Mouse (Mus musculus): ENCODE measurements around the gene Pcif1. TPM values are rescaled to one million over a fixed set of nuclear protein-coding genes. Genes with fewer than 3 reads are reported as not detected.
"Not testable (repeated sequence)": the region's sequence is repeated elsewhere in the genome, so short reads cannot be mapped to it uniquely, and the experiment has no call there.

Pcif1 gene
- polyA plus RNA-seq, 1 experiment = 79.7 TPM

- Histone ChIP-seq H3K27me3 (ENCODE audit: control insufficient read depth, insufficient read depth, low read length) (peaks cover 18% of the 10 kb centered on the region), H3K4me3 (ENCODE audit: control insufficient read depth, insufficient read depth, low read length) (no peak overlapping the region; the same call in 1 of the 2 replicates), H3K4me1 (replicated peaks; ENCODE audit: control insufficient read depth, insufficient read depth, low read length) (peaks cover 17% of the 10 kb centered on the region), H3K36me3 (ENCODE audit: control insufficient read depth, insufficient read depth, low read length) (no peaks in the 10 kb centered on the region), H3K27ac (ENCODE audit: control insufficient read depth, insufficient read depth, low read length) (no peak overlapping the region)
- no peak for TF ChIP-seq CTCF (IDR thresholded peaks at IDR 0.05; ENCODE audit: borderline replicate concordance, control insufficient read depth, extremely low read depth, insufficient read depth, low read length, poor library complexity)
- no peak for TF ChIP-seq POLR2A (IDR thresholded peaks at IDR 0.05; ENCODE audit: control insufficient read depth, extremely low read depth, insufficient read depth, low read length, poor library complexity)
- WGBS = 9% methylated on average over 19 of the region's 19 CpGs
- no peak for DNase-seq
Measured at GRCm38 (mm10) chr2:164857842-164858553, 21.1 kb upstream of the Pcif1 start.

- TF ChIP-seq POLR2A (IDR thresholded peaks at IDR 0.05; ENCODE audit: control insufficient read depth, extremely low read depth, insufficient read depth, low read length, poor library complexity) (no peak), CTCF (IDR thresholded peaks at IDR 0.05; ENCODE audit: borderline replicate concordance, control insufficient read depth, extremely low read depth, insufficient read depth, low read length, poor library complexity) (no peak)
- Histone ChIP-seq H3K4me3 (ENCODE audit: control insufficient read depth, insufficient read depth, low read length) (no peak overlapping the region), H3K27ac (ENCODE audit: control insufficient read depth, insufficient read depth, low read length) (no peak overlapping the region), H3K4me1 (replicated peaks; ENCODE audit: control insufficient read depth, insufficient read depth, low read length) (peaks cover 17% of the 10 kb centered on the region), H3K36me3 (ENCODE audit: control insufficient read depth, insufficient read depth, low read length) (no peaks in the 10 kb centered on the region), H3K27me3 (ENCODE audit: control insufficient read depth, insufficient read depth, low read length) (peaks cover 18% of the 10 kb centered on the region)
- WGBS = 81% methylated on average over 2 of the region's 2 CpGs
- no peak for DNase-seq
Measured at GRCm38 (mm10) chr2:164859155-164859554, 19.9 kb upstream of the Pcif1 start.

DNA sequence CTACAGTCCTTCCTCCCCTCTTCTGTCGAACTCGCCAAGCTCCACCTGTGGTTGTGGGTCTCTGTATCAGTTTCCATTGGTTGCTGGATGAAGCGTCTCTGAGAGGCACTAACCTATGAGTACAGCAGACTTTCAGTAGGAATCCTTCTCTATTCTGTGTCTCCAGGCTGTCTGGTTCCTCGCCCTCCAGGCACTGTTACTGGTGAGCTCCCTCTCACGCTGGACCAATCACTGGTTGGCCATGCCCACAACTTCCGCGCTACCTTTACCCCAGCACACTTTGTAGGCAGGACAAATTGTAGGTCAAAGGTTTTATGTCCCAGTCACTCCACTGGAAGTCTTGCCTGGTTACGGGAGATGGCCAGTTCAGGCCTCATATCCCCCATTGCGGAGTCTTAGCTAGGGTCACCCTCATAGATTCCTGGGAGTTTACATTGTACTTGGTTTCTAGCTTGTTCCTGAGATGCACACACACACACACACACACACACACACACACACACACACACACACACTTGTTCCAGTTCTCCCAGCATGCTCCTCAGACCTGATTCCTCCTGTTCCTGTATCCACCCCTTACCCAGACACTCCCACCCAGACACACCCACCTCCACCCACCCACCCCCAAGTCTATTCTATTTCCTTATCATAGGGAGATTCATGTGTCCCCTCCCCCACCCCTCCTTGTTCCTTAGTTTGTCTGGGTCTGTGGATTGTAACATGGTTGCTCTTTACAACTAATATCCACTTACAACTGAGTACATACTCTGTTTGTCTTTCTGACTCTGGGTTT lies 19.3 kb upstream of the Pcif1 start:
- no peaks in the 10 kb centered on the region for H3K36me3 ChIP-seq (ENCODE audit: control insufficient read depth, insufficient read depth, low read length)
- peaks cover 17% of the 10 kb centered on the region for H3K4me1 ChIP-seq (replicated peaks; ENCODE audit: control insufficient read depth, insufficient read depth, low read length)
- no peak for DNase-seq
- no peak overlapping the region for H3K4me3 ChIP-seq (ENCODE audit: control insufficient read depth, insufficient read depth, low read length)
- H3K27ac ChIP-seq (ENCODE audit: control insufficient read depth, insufficient read depth, low read length) = no peak overlapping the region
- WGBS = 77% methylated on average over 9 of the region's 9 CpGs
- no peak for TF ChIP-seq POLR2A (IDR thresholded peaks at IDR 0.05; ENCODE audit: control insufficient read depth, extremely low read depth, insufficient read depth, low read length, poor library complexity)
- TF ChIP-seq CTCF (IDR thresholded peaks at IDR 0.05; ENCODE audit: borderline replicate concordance, control insufficient read depth, extremely low read depth, insufficient read depth, low read length, poor library complexity) = no peak
- H3K27me3 ChIP-seq (ENCODE audit: control insufficient read depth, insufficient read depth, low read length) = peaks cover 18% of the 10 kb centered on the region

- TF ChIP-seq POLR2A (IDR thresholded peaks at IDR 0.05; ENCODE audit: control insufficient read depth, extremely low read depth, insufficient read depth, low read length, poor library complexity) (no peak), CTCF (IDR thresholded peaks at IDR 0.05; ENCODE audit: borderline replicate concordance, control insufficient read depth, extremely low read depth, insufficient read depth, low read length, poor library complexity) (no peak)
- 83% methylated on average over 4 of the region's 4 CpGs for WGBS
- H3K27ac ChIP-seq (ENCODE audit: control insufficient read depth, insufficient read depth, low read length) = no peak overlapping the region
- H3K4me1 ChIP-seq (replicated peaks; ENCODE audit: control insufficient read depth, insufficient read depth, low read length) = peaks cover 17% of the 10 kb centered on the region
- H3K36me3 ChIP-seq (ENCODE audit: control insufficient read depth, insufficient read depth, low read length) = no peaks in the 10 kb centered on the region
- DNase-seq = no peak
- peaks cover 18% of the 10 kb centered on the region for H3K27me3 ChIP-seq (ENCODE audit: control insufficient read depth, insufficient read depth, low read length)
- no peak overlapping the region for H3K4me3 ChIP-seq (ENCODE audit: control insufficient read depth, insufficient read depth, low read length)
Measured at GRCm38 (mm10) chr2:164861094-164861493, 18.0 kb upstream of the Pcif1 start.

- no peak for DNase-seq
- Histone ChIP-seq H3K27me3 (ENCODE audit: control insufficient read depth, insufficient read depth, low read length) (peaks cover 8% of the 10 kb centered on the region), H3K36me3 (ENCODE audit: control insufficient read depth, insufficient read depth, low read length) (no peaks in the 10 kb centered on the region), H3K4me1 (replicated peaks; ENCODE audit: control insufficient read depth, insufficient read depth, low read length) (peaks cover 14% of the 10 kb centered on the region), H3K4me3 (ENCODE audit: control insufficient read depth, insufficient read depth, low read length) (no peak overlapping the region), H3K27ac (ENCODE audit: control insufficient read depth, insufficient read depth, low read length) (no peak overlapping the region; the same call in 1 of the 2 replicates)
- 22% methylated on average over 9 of the region's 9 CpGs for WGBS
- TF ChIP-seq POLR2A (IDR thresholded peaks at IDR 0.05; ENCODE audit: control insufficient read depth, extremely low read depth, insufficient read depth, low read length, poor library complexity) = no peak
- TF ChIP-seq CTCF (IDR thresholded peaks at IDR 0.05; ENCODE audit: borderline replicate concordance, control insufficient read depth, extremely low read depth, insufficient read depth, low read length, poor library complexity) = no peak
Measured at GRCm38 (mm10) chr2:164862179-164862861, 16.8 kb upstream of the Pcif1 start.

- H3K36me3 ChIP-seq (ENCODE audit: control insufficient read depth, insufficient read depth, low read length); DNase-seq; H3K4me1 ChIP-seq (replicated peaks; ENCODE audit: control insufficient read depth, insufficient read depth, low read length); H3K27me3 ChIP-seq (ENCODE audit: control insufficient read depth, insufficient read depth, low read length); H3K27ac ChIP-seq (ENCODE audit: control insufficient read depth, insufficient read depth, low read length); H3K4me3 ChIP-seq (ENCODE audit: control insufficient read depth, insufficient read depth, low read length): not testable (repeated sequence)
- WGBS = 94% methylated on average over 9 of the region's 9 CpGs
Measured at GRCm38 (mm10) chr2:164863411-164863810, 15.7 kb upstream of the Pcif1 start.
